Mouse (Mus musculus): ENCODE measurements around the gene Strbp.
A peak's percentile ranks its signal among the peaks of the same experiment; 100 is the strongest.

The Strbp gene

DNA sequence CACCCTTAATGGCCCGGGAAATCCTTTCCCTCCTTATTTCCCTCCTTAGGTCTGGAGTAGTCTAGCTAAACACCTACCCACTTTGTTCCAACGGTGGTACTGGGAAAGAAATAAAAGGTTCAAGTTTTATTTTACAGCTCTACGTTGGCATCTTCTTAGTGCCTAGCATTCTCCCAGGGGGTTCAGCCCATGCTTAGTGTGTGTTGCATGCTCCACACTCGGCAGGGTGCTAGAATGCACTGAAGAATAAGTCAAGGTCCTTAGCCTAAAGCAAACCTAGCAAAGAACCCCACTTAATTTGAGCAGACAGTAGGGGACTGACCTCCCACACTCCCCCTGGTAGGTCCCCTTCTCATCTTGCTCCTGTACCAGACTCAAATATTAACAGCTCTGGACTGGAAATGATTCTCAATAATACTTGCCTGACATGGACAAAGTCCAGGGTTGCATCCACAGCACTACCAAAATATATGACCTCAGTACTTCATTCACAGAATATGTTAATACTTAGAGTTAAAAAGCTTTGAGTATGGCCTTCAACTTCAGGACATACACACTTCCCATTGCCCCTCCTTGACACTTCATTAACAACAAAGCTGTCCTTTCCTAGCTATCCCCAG lies 592 bp upstream of the Strbp start:
- DNase-seq (ENCODE audit: inconsistent age in 2 of 2, low spot score in 1 of 2), result no peak

DNA sequence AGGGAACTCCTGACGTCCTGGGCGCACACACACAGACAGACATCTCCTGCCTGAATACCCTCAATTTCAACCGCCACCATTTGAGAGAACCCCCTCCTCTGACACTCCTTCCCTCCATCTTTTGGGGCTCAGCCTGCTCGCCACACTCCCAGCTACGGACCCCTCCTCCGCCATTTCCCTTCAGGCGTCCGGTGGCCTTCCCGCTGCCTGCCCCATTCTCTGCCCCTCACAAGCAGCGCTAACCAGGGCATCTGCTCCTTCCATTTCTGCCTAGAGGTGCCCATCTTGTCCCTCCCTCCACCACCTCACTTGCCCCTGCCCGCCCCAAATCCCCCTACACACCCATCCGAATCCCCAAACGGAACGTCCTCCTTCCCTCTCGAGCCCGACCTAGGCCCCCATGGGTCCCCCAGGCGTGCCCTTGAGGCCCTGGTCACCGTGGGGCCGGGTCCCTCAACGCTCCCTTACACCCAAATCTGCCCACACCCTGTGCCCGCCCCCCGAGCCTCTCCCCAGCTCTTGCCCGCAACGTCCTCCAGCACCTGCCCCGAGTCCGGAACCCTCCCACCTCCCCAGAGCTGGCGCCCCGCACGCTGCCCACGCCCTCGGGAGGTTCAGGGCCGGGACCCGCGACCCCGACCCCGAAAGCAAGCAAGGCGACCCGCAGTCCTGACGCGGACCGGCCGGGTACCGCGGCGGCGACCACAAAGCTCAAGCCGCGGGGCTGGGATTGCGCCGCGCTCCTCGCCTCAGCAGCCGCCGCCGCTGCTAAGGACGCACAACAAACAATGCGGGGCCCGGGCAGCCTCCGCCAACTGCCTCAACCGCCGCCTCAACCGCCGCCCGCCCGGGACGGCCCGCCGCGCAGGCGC lies 1.1 kb downstream of the Strbp start:
- peak; percentile 38 to 84 for DNase-seq (ENCODE audit: inconsistent age in 2 of 2, low spot score in 1 of 2)

DNA sequence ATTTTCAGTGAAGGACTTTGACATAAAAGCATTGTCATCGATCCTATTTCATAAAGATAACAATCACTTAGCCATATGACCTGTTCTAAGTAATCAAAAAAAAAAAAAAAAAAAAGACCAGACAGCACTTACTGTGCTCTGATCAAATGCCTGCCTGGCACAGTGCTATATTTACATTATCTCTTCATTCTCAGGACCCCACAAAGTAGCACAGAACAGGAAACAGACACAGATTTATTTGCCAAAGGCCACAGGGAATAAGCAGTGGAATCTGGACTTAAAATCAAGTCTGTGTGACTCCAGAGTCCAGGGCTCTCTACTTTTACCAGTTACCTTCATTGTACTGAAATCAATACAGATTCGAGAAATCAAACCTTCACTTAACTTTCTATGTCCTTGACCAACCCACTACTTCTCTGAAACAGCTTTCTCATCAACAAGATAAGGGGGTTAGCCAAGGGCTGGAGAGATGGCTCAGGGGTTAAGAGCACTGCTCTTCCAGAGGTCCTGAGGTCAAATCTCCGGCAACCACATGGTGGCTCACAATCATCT lies 14.5 kb downstream of the Strbp start:
- peak in 1 of 2 experiments; percentile 54 for DNase-seq (ENCODE audit: inconsistent age in 2 of 2, low spot score in 1 of 2)

- no peak for DNase-seq (ENCODE audit: inconsistent age in 2 of 2, low spot score in 1 of 2)
Measured at GRCm38 (mm10) chr2:37687031-37687430, 16.6 kb downstream of the Strbp start.

GRCm38 (mm10) chr2:37684864-37685263 lies 18.8 kb downstream of the Strbp start:
- DNase-seq (ENCODE audit: inconsistent age in 2 of 2, low spot score in 1 of 2), result no peak

- DNase-seq (ENCODE audit: inconsistent age in 2 of 2, low spot score in 1 of 2), result peak in 1 of 2 experiments; percentile 68
Measured at GRCm38 (mm10) chr2:37682197-37682811, 21.4 kb downstream of the Strbp start.

- no peak for DNase-seq (ENCODE audit: inconsistent age in 2 of 2, low spot score in 1 of 2)
Measured at GRCm38 (mm10) chr2:37651086-37651485, 52.6 kb downstream of the Strbp start.

DNA sequence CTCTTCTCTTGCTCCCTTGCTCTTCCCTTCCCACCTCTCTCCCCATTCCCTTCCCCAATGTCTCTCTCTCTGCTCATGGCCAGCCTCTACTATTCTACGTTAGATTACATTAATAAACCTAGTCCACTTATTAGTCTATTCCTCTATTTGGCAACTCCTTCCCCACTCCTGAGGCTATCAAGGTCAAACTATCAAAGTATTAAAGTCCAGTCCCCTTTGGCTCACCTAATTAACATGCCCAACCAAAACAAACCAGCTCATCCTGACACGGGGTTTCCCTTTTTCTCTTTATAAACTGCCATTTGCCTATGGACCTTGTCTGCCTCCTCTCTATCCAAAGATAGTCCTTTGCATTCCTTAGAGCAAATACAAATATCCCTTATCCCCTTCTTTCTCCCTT lies 54.1 kb downstream of the Strbp start:
- no peak for DNase-seq (ENCODE audit: inconsistent age in 2 of 2, low spot score in 1 of 2)

DNA sequence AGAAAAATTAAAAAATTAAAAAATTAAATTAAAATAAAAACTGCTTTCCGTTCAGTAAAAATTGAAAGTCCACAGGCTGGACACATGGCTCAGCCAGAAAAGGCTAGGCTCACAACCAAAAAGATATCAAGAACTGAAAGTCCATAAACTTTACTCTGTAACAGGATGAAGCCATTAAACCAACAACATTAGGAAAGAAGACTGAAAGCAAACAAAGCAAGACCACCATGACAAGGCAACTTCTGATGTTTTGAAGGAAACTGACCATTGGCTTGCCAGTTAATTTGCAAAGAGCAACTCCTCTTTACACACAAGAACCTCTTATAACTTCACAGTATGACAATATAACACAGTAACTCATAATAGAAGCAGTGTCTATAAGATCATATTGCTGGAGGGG lies 54.7 kb downstream of the Strbp start:
- DNase-seq (ENCODE audit: inconsistent age in 2 of 2, low spot score in 1 of 2), result no peak

- no peak for DNase-seq (ENCODE audit: inconsistent age in 2 of 2, low spot score in 1 of 2)
Measured at GRCm38 (mm10) chr2:37623343-37623742, 80.3 kb downstream of the Strbp start.

DNA sequence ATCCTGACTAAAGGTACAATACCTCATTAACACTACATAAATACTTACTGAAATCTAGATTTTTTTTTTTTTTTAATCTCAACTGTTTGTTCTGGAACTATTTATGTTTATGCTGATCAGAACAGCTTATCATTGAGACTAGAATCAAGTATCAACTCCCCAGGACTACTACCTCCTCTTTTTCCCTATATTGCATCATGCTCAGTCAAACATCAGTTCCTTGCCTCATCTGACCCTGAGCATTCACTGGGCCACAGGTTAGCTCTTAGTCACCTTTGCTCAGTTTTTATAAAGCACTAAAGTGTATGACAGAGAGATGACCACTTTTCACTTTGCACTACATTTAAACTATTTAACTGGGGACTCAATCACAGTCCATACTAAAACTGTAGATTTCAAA lies 115.7 kb downstream of the Strbp start:
- no peak for DNase-seq (ENCODE audit: inconsistent age in 2 of 2, low spot score in 1 of 2)

- DNase-seq (ENCODE audit: inconsistent age in 2 of 2, low spot score in 1 of 2), result no peak
Measured at GRCm38 (mm10) chr2:37578185-37578584, 125.5 kb downstream of the Strbp start.

- no peak for DNase-seq (ENCODE audit: inconsistent age in 2 of 2, low spot score in 1 of 2)
Measured at GRCm38 (mm10) chr2:37576661-37577060, 127.0 kb downstream of the Strbp start.

DNA sequence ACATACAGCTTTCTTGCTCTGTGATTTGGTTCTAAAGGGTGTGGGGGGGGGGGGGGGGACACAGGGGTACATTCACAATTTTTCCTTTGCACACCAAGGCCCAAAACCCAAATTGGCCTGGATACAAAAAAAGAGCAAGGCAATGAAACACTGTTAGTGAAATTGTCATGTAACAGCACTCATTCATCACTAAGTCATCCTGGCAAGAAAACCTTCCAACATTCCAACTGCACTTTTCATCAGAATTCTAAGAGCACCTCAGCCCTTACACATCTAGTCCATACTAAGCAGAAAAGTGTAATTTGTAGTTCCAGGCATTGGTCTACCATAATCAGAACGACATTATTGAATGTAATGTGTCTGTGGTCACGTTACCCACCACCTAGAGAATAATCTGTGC lies 131.5 kb downstream of the Strbp start:
- no peak for DNase-seq (ENCODE audit: inconsistent age in 2 of 2, low spot score in 1 of 2)

DNA sequence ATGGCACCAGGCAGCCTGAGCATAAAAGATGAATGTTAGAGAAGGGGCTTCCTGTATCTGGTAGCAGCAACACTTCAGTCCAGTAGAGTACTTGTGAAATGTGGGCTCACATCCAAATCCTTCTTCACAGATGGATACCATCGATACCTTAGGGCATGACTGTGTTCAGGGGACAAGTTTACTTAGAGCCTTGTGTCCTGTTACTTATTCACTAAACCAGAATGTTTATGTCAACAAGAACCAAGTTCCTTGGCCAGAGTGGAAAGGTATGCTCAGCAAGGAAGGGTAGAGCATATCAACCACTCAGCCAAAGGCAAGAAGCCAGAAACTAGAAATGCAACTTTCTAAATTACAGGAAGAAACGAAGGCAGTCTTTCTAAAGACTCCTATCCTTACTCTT lies 133.0 kb downstream of the Strbp start:
- DNase-seq (ENCODE audit: inconsistent age in 2 of 2, low spot score in 1 of 2), result no peak

DNA sequence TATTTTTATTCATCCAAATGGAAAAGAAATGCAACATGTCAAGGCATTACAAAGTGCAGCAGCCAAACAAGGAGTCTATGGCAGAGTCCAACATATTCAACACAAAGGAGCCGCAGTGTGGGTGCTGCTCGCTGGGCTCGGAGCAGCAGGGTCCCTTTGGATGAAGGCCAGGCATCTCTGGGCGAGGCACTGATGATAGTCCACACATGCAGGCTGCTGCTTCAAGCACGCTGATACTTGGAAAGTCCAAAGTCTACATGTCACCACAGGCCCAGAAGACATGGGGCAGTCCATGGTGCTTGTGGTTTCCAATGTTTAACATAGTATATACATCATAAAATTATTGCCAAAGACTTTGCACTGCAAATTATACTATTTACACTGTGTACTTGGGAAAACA lies 133.8 kb downstream of the Strbp start:
- no peak for DNase-seq (ENCODE audit: inconsistent age in 2 of 2, low spot score in 1 of 2)

DNA sequence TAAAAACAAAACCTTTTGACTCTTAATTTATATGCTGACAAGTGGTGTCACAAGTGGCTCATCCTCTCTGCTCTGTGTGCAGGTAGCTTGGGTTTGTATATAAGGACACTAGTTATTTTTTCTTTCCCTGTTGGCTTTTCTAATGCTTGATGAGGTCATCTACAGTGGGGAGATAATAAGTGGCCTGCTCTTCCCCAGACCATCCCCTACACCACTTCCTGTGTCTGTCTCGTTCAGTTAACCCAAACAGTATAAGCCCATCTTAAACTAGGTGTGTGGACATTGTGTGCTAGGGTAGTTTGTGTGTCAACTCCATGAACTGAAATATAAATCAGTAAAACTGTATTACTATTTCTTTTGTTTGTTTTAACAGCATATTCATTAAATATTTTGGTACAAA lies 137.6 kb downstream of the Strbp start:
- no peak for DNase-seq (ENCODE audit: inconsistent age in 2 of 2, low spot score in 1 of 2)

DNA sequence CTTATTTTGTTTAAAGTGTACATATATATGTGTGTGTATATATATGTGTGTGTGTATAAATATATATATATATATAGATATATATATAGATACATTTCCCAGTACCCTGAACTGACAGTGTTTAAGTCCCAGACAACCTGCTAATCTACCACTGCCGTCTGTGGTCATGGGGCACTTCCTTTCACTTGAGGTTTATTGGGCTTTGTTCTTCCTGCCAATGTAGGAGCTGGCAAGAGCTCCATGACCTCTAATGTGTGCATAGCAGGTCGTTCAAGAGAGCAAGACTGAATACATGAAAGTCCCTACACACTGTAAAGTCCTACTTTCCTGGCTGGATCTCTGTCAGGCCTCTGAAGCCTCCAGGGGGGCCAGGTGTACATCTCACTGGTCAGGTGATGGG lies 138.1 kb downstream of the Strbp start:
- no peak for DNase-seq (ENCODE audit: inconsistent age in 2 of 2, low spot score in 1 of 2)

DNA sequence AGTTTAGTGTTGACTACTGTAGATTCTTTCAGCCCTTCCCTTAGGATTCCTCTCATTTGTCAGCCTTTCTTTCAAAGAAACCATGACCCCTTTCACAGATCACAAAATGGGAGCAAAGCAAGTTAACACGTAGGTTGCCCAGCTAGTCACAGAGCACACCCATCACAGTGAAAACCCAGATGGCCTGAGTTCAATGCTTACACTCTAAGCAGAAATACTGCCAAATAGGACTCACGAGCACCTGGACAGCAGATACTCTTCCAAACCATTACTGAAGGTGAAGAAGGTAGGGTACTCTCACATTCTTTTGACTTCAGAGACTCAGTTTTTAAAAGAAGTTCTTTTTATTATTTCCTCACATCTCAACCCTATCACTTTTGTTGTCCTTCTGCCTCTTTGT lies 147.3 kb downstream of the Strbp start:
- no peak for DNase-seq (ENCODE audit: inconsistent age in 2 of 2, low spot score in 1 of 2)

- peak in 1 of 2 experiments; percentile 44 for DNase-seq (ENCODE audit: inconsistent age in 2 of 2, low spot score in 1 of 2)
Measured at GRCm38 (mm10) chr2:37549346-37550012, 154.2 kb downstream of the Strbp start.

- DNase-seq (ENCODE audit: inconsistent age in 2 of 2, low spot score in 1 of 2), result no peak
Measured at GRCm38 (mm10) chr2:37531639-37532038, 172.0 kb downstream of the Strbp start.

Measured in adrenal gland, adult (tissue).